Mouse (Mus musculus) liver, adult 2 months (tissue): ENCODE measurements around the gene Rbms1. TPM values are rescaled to one million over a fixed set of nuclear protein-coding genes. Genes with fewer than 3 reads are reported as not detected.

Experiments
- DNase-seq: peaks from one replicate; pipeline ENCODE4 v3.0.0-alpha.2; 2011; ENCODE audit warnings: low read depth, low spot score; ENCODE audit errors: extremely low read depth
- H3K27ac ChIP-seq: fragments of 200-500 bp; replicated peaks from 2 replicates; pipeline ENCODE4 v1.5.1; 2012; ENCODE audit warnings: low read depth, mild to moderate bottlenecking, control low read depth, inconsistent platforms, low read length; ENCODE audit not compliant: insufficient read depth
- H3K27me3 ChIP-seq: fragments of 200-500 bp; 2 replicates; pipeline ENCODE4 v1.6.1; 2012; ENCODE audit warnings: mild to moderate bottlenecking, moderate library complexity, low read length, inconsistent platforms; ENCODE audit not compliant: control insufficient read depth, insufficient read depth
- H3K36me3 ChIP-seq: fragments of 200-500 bp; 2 replicates; pipeline ENCODE4 v1.6.1; 2012; ENCODE audit warnings: low read length, inconsistent platforms; ENCODE audit not compliant: control insufficient read depth, insufficient read depth
- H3K4me1 ChIP-seq: fragments of 200-500 bp; 2 replicates; pipeline ENCODE4 v1.6.1; 2011; ENCODE audit warnings: low read length; ENCODE audit not compliant: control insufficient read depth, insufficient read depth
- H3K4me3 ChIP-seq: fragments of 200-500 bp; 2 replicates; pipeline ENCODE4 v1.5.1; 2011; ENCODE audit warnings: low read depth, mild to moderate bottlenecking, control low read depth, low read length, moderate library complexity; ENCODE audit not compliant: insufficient read depth
- H3K79me2 ChIP-seq: fragments of 200-500 bp; 2 replicates; pipeline ENCODE4 v1.6.1; 2012; ENCODE audit warnings: inconsistent platforms, mild to moderate bottlenecking, low read length, moderate library complexity; ENCODE audit not compliant: control insufficient read depth, insufficient read depth
- H3K9ac ChIP-seq: fragments of 200-500 bp; 2 replicates; pipeline ENCODE4 v1.6.1; 2012; ENCODE audit warnings: low read depth, mild to moderate bottlenecking, control low read depth, inconsistent platforms, low read length
- CTCF ChIP-seq: fragments of 200-500 bp; IDR thresholded peaks from 2 replicates; pipeline ENCODE4 v1.5.1; 2011; ENCODE audit warnings: low read depth, low read length, control low read depth
- POLR2A ChIP-seq: fragments of 200-500 bp; IDR thresholded peaks from 2 replicates; pipeline ENCODE4 v1.6.1; 2011; ENCODE audit warnings: low read length, control low read depth; ENCODE audit not compliant: insufficient read depth; ENCODE audit errors: extremely low read depth
- WGBS: fragments of 180-500 bp; shearing (Covaris S2); methylation state at CpG from one replicate; pipeline ENCODE4 v1.1.7; 2018; 5-methylcytosine and 5-hydroxymethylcytosine counted together
- polyA plus RNA-seq: library from polyadenylated mRNA; depleted of rRNA; stranded (reverse); fragments of >200 nt; gene quantifications from 2 replicates; pipeline ENCODE4 v1.2.3, GENCODE M21; 2012
- total RNA-seq: library from RNA; depleted of rRNA; stranded (reverse); fragments of >200 nt; gene quantifications from 2 replicates; pipeline ENCODE4 v1.2.3, GENCODE M21; 2014

The Rbms1 gene
- total and polyA plus RNA-seq, 2 experiments, result 25.8 to 54.6 TPM

- Histone ChIP-seq H3K27me3 (no peaks in the 10 kb centered on the region), H3K4me1 (peaks cover 11% of the 10 kb centered on the region), H3K79me2 (peaks cover 5% of the 10 kb centered on the region; the same call in 1 of the 2 replicates), H3K4me3 (no peak overlapping the region), H3K9ac (no peak overlapping the region), H3K36me3 (no peaks in the 10 kb centered on the region), H3K27ac (no peak overlapping the region)
- TF ChIP-seq CTCF (no peak), POLR2A (no peak)
- 76% methylated on average over 11 of the region's 11 CpGs for WGBS
- no peak for DNase-seq
Measured at GRCm38 (mm10) chr2:60923756-60924544, 39.0 kb downstream of the Rbms1 start.

DNA sequence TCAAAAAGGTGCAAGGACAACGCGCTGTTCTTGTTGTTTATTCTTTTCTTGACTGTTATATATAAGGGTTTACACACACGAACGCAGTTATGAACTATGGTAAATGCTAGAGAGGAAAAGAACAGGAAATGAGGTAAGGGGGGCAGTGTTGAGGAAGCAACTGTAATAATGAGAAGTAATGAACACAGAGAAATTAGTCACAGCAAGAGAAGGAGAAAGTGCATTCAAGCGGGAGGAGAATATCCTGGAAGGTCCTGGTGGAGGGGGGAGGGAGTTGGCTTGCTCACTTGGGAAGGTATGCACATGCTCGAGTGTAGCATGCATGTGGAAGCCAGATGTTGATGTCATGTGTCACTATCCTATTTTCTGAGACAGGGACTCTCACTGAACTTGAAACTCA is 39.9 kb downstream of the Rbms1 start:
- Histone ChIP-seq H3K27me3 (no peaks in the 10 kb centered on the region), H3K9ac (no peak overlapping the region), H3K79me2 (peaks cover 5% of the 10 kb centered on the region; the same call in 1 of the 2 replicates), H3K4me1 (peaks cover 7% of the 10 kb centered on the region), H3K36me3 (no peaks in the 10 kb centered on the region), H3K27ac (no peak overlapping the region; the same call in 1 of the 2 replicates), H3K4me3 (no peak overlapping the region)
- 60% methylated on average over 6 of the region's 6 CpGs for WGBS
- DNase-seq, result no peak
- TF ChIP-seq POLR2A (no peak), CTCF (no peak)

DNA sequence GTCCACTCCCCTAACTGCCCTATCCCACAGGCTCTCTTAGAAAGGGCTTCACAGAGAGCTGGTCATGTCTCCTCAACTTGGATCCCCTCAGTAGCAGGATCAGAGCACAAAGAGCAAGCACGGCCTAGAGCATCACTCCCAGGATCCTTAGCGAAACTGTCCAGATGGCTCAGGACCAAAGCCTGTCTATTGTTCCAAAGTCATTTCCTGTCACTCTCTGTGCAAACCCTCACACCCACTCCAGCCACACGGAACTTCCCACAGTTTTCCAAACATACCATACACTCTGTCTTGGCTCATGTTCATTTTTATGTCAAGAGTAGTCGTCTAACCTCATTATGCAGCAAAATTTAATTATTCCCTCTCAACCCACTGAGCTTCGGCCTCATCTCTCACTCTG is 40.6 kb downstream of the Rbms1 start:
- H3K27ac ChIP-seq, result peak overlapping the region; percentile 18; the same call in 1 of the 2 replicates
- peaks cover 5% of the 10 kb centered on the region; the same call in 1 of the 2 replicates for H3K79me2 ChIP-seq
- no peak for DNase-seq
- no peaks in the 10 kb centered on the region for H3K27me3 ChIP-seq
- no peak overlapping the region for H3K4me3 ChIP-seq
- H3K36me3 ChIP-seq, result no peaks in the 10 kb centered on the region
- 56% methylated on average over 5 of the region's 5 CpGs for WGBS
- peaks cover 8% of the 10 kb centered on the region for H3K4me1 ChIP-seq
- no peak for TF ChIP-seq POLR2A
- TF ChIP-seq CTCF, result no peak
- H3K9ac ChIP-seq, result no peak overlapping the region

- H3K4me1 ChIP-seq, result peaks cover 10% of the 10 kb centered on the region
- no peak overlapping the region for H3K4me3 ChIP-seq
- H3K36me3 ChIP-seq, result no peaks in the 10 kb centered on the region
- H3K27me3 ChIP-seq, result no peaks in the 10 kb centered on the region
- TF ChIP-seq CTCF, result no peak
- TF ChIP-seq POLR2A, result no peak
- H3K79me2 ChIP-seq, result peaks cover 5% of the 10 kb centered on the region; the same call in 1 of the 2 replicates
- no peak overlapping the region for H3K27ac ChIP-seq
- no peak for DNase-seq
- no peak overlapping the region for H3K9ac ChIP-seq
- 60% methylated on average over 3 of the region's 3 CpGs for WGBS
Measured at GRCm38 (mm10) chr2:60920076-60920475, 42.9 kb downstream of the Rbms1 start.

- H3K9ac ChIP-seq, result no peak overlapping the region
- WGBS, result 82% methylated on average over 7 of the region's 7 CpGs
- no peaks in the 10 kb centered on the region for H3K36me3 ChIP-seq
- no peak for DNase-seq
- H3K27ac ChIP-seq, result no peak overlapping the region
- H3K4me1 ChIP-seq, result peaks cover 11% of the 10 kb centered on the region
- TF ChIP-seq CTCF (no peak), POLR2A (no peak)
- no peaks in the 10 kb centered on the region for H3K27me3 ChIP-seq
- no peak overlapping the region for H3K4me3 ChIP-seq
- peaks cover 5% of the 10 kb centered on the region for H3K79me2 ChIP-seq
Measured at GRCm38 (mm10) chr2:60918401-60918800, 44.6 kb downstream of the Rbms1 start.

DNA sequence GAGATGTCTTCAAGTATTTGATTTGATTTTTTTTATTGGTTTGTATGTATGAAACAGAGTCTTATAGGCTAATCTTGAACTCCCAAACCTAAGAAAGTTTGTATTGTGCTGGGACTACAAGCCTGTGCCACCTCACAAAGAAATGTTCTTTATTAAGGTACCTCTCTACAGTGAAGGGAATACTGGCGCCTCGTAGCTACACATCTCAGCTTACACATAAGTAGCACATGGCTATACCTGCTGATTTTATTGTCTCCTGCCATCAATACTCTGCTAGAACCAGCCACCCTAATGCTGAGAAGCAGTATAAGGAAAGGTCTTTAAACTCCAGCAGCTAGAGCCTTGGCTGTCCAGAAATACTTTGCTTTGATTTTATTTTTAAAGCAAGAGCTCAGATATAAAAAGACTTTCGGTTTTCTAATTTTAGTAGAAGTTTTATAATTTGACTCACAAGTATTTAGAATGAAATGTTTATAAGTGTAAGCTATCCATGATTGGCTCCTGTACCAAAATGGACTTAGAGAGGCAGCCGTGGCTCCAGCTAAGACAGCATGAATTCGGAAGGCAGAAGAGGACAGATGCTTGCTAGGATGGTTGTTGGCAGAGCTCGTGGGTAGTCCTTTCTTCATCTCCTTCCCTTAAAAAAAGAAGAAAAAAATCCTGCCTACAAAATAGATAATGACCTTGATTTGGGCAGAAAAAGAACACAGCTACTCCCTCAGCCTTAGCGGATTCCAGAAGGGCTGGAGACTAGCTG is 48.3 kb downstream of the Rbms1 start:
- H3K9ac ChIP-seq, result no peak overlapping the region
- peaks cover 16% of the 10 kb centered on the region for H3K4me1 ChIP-seq
- H3K27ac ChIP-seq, result no peak overlapping the region
- H3K36me3 ChIP-seq, result no peaks in the 10 kb centered on the region
- TF ChIP-seq POLR2A (no peak), CTCF (no peak)
- WGBS, result 86% methylated on average over 7 of the region's 7 CpGs
- no peak for DNase-seq
- H3K79me2 ChIP-seq, result peaks cover 3% of the 10 kb centered on the region; the same call in 1 of the 2 replicates
- H3K27me3 ChIP-seq, result no peaks in the 10 kb centered on the region
- no peak overlapping the region for H3K4me3 ChIP-seq
